Mouse (Mus musculus): ENCODE measurements at regions not wholly inside any gene's neighbourhood (a gene's known extent, or its start where the extent isn't known, plus 50 kb on each side); places are given as distances from the start of the nearest gene placed in this dataset.

DNA sequence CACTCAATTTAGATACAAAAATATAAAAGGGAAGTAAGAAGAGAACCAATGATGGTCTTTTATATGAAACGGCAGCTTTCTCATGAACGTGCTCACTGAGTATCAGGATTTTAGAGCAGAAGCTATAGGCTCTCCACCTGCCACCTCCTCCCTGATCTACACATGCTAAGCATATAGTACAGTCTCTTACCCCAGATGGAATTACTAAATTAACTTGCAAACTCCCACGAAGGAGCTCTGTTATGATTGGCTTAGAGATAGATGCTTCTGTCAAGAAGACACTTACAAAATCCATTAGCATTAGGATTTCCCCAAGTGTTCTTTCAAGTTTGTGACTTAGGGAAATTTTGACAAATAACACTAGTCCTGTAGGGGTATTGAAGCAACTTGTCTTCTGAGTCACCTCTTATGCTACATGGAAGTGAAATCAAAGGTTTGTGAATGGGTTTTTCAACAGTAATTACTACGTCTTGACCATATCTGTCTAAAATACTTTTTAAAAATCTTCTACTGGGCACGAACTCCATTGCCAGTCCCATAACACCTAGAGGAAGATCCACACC lies 60.6 kb downstream of the Crygs start:
- no peaks in the 10 kb centered on the region for H3K36me3 ChIP-seq (ENCODE audit: control insufficient read depth, insufficient read depth, low read length, poor library complexity, severe bottlenecking)
- H3K27me3 ChIP-seq (ENCODE audit: control insufficient read depth, insufficient read depth, low read length, poor library complexity, severe bottlenecking): no peaks in the 10 kb centered on the region
- no peak for DNase-seq (ENCODE audit: low read depth, low spot score)

DNA sequence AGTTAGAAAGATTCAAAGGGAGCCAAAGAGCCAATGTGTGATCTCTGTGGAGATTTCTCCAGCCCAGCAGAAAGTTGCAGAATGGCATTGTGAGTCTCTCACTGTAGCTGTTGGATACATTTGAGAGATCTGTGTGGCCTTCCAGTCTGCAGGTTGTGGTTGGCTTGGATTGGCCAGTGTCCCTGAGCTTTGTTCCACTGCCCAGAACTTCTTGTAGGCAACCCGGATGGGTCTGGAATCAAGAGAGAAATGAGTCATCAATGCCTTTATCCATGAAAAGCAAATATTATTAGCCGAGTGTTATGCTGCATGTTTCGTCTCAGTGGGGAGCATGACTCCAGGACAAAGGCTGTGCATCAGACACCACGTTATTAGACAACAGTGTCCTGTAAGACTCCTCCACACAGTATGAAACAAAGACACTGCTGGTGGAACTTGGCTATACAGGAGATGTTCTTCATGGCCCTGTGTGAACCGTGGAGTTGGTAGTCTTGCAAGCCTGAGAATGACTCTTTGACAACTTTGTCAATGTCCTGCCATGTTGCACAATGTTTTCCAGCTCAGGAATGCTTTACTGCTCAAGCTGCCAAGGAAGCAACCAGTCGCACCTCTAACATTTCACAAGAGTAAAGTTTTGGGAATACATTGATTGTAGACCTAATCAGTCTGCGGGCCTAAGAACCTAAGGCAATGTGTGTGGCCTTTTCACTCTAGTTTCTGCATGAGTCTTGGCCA lies 67.1 kb downstream of the Crygs start:
- Histone ChIP-seq H3K36me3 (ENCODE audit: control insufficient read depth, insufficient read depth, low read length, poor library complexity, severe bottlenecking) (no peaks in the 10 kb centered on the region), H3K27me3 (ENCODE audit: control insufficient read depth, insufficient read depth, low read length, poor library complexity, severe bottlenecking) (no peaks in the 10 kb centered on the region)
- DNase-seq (ENCODE audit: low read depth, low spot score): no peak

DNA sequence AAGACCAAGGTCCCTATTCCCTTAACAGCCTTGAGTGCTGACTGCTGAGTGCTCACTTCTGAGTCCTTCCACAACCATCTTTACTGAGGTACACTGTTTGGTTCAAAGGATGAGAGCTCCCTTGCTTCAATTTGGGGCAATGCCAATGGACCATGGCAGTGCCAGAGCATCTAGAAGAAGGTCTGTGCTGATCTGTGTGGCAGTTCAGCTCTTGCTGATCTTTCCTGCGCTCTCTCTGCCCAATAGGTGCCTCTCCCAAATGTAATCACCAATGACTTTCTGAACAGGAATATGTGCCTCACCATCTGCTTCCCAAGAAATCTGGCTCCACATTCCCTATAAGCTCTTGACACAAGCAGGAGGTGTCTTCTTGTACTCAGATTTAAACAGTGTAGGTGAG lies 67.9 kb downstream of the Crygs start:
- no peak for DNase-seq (ENCODE audit: low read depth, low spot score)
- no peaks in the 10 kb centered on the region for H3K27me3 ChIP-seq (ENCODE audit: control insufficient read depth, insufficient read depth, low read length, poor library complexity, severe bottlenecking)

DNA sequence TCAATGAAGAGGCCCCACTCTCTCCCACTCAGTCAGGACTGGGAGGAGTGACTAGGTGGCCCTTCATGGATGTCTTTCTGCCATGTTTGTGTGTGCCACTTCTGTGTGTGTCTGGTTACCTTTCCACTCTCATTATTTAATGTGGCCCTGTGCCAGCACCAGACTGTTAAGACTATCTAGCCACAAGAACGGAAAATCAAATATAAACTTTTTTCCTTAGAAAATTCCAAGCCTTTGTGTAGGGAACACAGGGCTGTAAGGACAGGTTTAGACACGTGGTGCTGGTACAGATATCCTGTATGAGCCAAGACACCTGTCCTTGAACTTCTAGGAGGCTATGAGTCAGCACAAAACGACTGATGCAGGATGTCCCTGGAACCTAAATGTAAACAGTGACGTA lies 69.9 kb downstream of the Crygs start:
- DNase-seq (ENCODE audit: low read depth, low spot score): no peak
- no peaks in the 10 kb centered on the region for H3K36me3 ChIP-seq (ENCODE audit: control insufficient read depth, insufficient read depth, low read length, poor library complexity, severe bottlenecking)
- no peaks in the 10 kb centered on the region for H3K27me3 ChIP-seq (ENCODE audit: control insufficient read depth, insufficient read depth, low read length, poor library complexity, severe bottlenecking)

More for the DNA sequence above, 67.9 kb downstream of the Crygs start:
- H3K36me3 ChIP-seq (ENCODE audit: control insufficient read depth, insufficient read depth, low read length, poor library complexity, severe bottlenecking): no peaks in the 10 kb centered on the region

DNA sequence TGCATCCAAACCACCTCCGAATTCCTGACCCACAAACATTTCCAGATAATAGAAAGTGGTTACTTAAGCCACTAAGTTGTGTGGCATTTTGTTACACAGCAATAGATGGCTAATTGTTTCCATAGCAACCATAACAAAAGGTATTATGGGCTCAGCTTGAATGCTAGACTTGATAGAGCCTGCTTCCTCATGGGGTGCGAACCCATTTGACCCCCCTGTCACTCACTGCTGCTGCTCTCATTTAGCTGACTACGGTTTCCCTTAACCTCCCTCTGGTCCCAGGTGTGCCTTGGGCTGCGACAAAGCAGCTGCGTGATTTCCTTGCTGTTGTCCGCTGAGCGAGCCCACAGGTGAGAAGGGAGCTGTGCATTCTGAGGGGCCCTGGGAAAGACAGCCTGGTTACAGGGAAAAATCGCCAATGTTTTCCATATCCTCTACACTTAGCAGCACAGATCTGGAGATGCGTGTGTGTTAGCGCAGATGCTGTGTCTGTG lies 76.8 kb downstream of the Crygs start:
- no peaks in the 10 kb centered on the region for H3K27me3 ChIP-seq (ENCODE audit: control insufficient read depth, insufficient read depth, low read length, poor library complexity, severe bottlenecking)
- no peaks in the 10 kb centered on the region for H3K36me3 ChIP-seq (ENCODE audit: control insufficient read depth, insufficient read depth, low read length, poor library complexity, severe bottlenecking)
- no peak for DNase-seq (ENCODE audit: low read depth, low spot score)

DNA sequence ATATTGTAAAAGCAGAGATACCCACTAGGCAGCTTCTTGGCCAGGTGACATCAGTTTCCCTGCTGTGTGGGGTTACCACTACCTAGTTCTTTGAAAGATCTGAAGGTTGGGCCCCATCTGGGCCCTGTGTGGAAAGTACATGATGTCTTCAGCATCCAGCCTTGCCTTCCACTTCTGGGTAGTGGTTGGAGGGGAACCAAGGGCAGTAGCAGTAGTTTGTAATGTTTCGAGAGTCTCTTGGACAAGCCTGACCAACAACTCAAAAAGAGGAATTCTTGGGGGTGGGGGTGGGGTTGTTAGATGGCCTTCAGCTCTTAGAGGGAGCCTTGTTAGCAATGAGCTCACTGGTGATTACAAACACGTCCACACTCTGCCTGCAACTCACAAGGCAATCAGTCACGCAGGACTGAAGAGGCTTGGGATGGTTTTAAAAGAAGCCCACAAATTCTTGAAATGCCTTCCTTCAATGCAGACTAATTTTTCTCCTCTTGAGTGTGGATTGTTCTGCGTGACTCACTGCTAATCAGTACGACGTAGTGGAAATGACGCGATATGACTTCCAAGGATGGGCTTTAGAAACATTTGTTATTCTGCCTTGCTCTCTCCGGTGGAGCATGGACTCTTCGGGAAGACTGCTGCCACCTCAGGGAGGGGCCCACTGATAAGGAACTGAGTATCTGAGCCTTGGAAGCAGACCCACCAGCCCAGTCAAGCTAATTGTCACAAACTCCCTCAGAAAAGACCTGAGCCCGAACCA lies 76.9 kb upstream of the Dgkg start:
- Histone ChIP-seq H3K27me3 (ENCODE audit: control insufficient read depth, insufficient read depth, low read length, poor library complexity, severe bottlenecking) (no peaks in the 10 kb centered on the region), H3K36me3 (ENCODE audit: control insufficient read depth, insufficient read depth, low read length, poor library complexity, severe bottlenecking) (no peaks in the 10 kb centered on the region)
- DNase-seq (ENCODE audit: low read depth, low spot score): no peak

DNA sequence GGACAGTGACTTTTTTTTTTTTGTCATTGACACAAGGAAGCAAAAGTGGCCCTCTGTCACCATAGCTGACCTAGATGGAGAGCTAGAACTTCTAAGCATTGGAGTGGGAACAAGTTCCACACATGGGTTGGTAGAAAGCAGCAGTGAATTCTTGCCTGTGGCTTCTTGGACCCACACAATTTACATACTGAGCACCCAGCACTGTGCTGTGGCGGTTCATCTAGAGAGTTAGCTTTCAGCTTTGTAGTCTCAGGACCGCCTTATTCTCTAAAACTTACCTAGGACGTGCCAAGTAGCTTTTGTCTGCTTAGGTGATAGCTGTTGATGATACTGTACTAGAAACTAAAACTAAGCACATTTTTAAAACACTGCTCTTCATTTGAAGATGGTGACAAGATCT lies 72.1 kb upstream of the Dgkg start:
- DNase-seq (ENCODE audit: low read depth, low spot score): no peak
- Histone ChIP-seq H3K27me3 (ENCODE audit: control insufficient read depth, insufficient read depth, low read length, poor library complexity, severe bottlenecking) (no peaks in the 10 kb centered on the region), H3K36me3 (ENCODE audit: control insufficient read depth, insufficient read depth, low read length, poor library complexity, severe bottlenecking) (no peaks in the 10 kb centered on the region)

DNA sequence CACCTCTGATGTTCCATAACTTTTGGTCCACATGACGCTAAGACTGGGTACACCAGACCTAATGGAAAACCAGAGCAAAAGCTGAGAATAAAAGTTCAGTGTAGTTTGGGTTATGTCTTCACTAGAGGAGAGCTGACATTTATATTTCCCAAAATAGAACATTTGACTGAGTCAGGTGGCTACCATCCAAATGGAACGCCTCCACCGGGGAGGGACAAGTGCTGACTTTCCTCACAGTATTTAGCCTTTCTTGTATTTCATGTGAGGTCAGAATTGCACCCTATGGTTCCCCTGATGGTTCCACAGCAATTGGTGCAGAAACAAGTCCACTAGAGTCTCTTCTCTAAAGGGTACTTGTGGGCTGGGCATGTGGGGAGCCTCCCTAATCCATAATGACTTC lies 68.2 kb upstream of the Dgkg start:
- no peak for DNase-seq (ENCODE audit: low read depth, low spot score)
- H3K36me3 ChIP-seq (ENCODE audit: control insufficient read depth, insufficient read depth, low read length, poor library complexity, severe bottlenecking): no peaks in the 10 kb centered on the region
- H3K27me3 ChIP-seq (ENCODE audit: control insufficient read depth, insufficient read depth, low read length, poor library complexity, severe bottlenecking): no peaks in the 10 kb centered on the region

DNA sequence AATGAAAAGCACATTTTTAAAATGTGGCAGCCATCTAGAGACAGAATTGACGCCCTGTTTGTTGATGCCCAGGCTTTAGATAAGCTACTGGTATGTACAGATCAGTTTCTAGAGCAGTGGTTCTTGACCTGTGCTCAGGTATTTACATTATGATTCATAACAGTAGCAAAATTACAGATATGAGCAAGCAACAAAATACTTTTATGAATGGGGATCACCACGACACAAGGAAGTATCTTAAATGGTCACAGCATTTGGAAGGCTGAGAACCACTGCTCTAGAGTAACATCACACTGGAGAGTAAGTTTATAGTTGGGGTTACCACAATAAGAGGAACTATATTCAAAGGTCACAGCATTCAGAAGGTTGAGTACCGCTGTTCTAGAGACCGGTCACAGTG lies 66.3 kb upstream of the Dgkg start:
- no peaks in the 10 kb centered on the region for H3K27me3 ChIP-seq (ENCODE audit: control insufficient read depth, insufficient read depth, low read length, poor library complexity, severe bottlenecking)
- H3K36me3 ChIP-seq (ENCODE audit: control insufficient read depth, insufficient read depth, low read length, poor library complexity, severe bottlenecking): no peaks in the 10 kb centered on the region
- DNase-seq (ENCODE audit: low read depth, low spot score): no peak

DNA sequence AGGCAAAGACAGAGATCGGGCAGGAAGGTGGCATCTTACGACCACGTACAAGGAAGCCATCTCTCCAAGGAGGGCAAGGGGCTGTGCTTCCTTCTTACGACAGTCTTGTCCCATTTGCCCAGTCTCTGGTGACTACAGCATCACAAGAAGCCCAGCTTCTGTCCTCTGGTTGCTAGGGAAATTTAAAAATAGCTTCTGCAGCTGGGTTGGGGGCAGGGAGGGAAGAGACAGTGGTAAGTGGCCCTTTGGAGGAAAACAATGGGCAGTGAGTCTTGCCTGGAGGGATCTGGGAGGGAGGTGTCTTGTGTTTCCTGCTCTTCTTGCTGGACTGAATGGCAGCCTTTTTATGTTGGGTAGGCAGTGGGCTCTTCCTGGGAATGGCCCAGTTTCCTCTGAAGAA lies 62.8 kb upstream of the Dgkg start:
- no peaks in the 10 kb centered on the region for H3K36me3 ChIP-seq (ENCODE audit: control insufficient read depth, insufficient read depth, low read length, poor library complexity, severe bottlenecking)
- no peaks in the 10 kb centered on the region for H3K27me3 ChIP-seq (ENCODE audit: control insufficient read depth, insufficient read depth, low read length, poor library complexity, severe bottlenecking)
- no peak for DNase-seq (ENCODE audit: low read depth, low spot score)

DNA sequence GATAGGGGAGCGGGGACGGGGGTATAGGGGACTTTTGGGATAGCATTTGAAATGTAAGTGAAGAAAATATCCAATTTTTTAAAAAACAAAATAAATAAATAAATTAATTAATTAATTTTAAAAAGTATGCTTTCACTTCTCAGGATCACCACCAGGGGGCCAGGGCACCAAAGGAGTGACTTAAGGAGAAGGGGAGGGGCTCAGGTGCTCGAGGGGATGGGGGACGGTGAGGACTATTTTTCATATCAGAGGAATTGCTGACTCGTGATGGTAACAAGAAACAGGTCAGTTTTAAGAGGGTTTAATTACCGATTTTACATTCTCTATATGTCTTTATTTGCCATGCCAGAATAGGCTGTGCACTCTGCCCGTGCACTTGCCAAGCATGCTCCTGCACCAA lies 62.3 kb upstream of the Dgkg start:
- H3K27me3 ChIP-seq (ENCODE audit: control insufficient read depth, insufficient read depth, low read length, poor library complexity, severe bottlenecking): no peaks in the 10 kb centered on the region
- no peaks in the 10 kb centered on the region for H3K36me3 ChIP-seq (ENCODE audit: control insufficient read depth, insufficient read depth, low read length, poor library complexity, severe bottlenecking)
- peak; percentile 9 for DNase-seq (ENCODE audit: low read depth, low spot score)

DNA sequence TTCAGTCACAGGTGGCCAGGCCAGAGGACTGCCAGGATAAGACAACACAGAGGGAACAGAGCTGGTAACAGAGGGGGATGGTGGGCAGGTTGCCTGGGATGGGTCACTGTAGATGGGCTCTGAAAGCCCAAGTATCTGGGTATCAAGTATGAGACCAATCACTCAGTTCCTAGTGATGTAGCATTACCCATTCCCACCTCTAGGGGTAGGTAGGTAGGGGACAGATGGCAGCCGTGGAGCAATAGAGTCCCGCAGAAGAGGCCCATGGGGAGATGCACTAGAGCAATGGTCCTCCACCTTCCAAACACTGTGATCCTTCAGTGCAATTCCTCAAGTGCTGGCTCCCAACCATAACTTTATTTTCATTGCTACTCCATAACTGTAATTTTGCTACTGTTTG lies 60.4 kb upstream of the Dgkg start:
- no peak for DNase-seq (ENCODE audit: low read depth, low spot score)
- no peaks in the 10 kb centered on the region for H3K27me3 ChIP-seq (ENCODE audit: control insufficient read depth, insufficient read depth, low read length, poor library complexity, severe bottlenecking)
- no peaks in the 10 kb centered on the region for H3K36me3 ChIP-seq (ENCODE audit: control insufficient read depth, insufficient read depth, low read length, poor library complexity, severe bottlenecking)

DNA sequence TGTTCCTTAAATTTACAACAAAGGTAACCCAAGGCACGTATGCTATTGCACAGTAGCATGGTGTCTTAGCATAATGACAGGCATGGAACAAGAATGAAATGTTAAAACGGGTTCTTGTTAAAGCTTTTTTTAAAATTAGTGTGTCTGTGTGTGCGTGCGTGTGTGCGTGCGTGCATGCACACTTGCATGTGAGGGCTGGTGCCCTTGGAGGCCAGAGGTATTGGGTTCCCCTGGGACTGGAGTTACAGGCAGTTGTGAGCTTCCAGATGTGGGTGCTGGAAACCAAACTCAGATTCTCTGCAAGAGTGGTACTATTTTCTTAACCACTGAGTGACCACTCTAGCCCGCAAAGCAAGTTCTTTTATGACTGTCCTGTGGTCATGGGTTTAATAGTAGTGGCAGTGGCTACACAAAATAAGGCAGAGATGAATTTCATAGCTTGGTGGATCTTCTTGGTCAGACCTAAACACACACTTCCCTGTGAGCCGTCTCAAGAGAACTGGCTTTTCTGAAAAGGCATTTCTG lies 59.3 kb upstream of the Dgkg start:
- DNase-seq (ENCODE audit: low read depth, low spot score): no peak
- H3K27me3 ChIP-seq (ENCODE audit: control insufficient read depth, insufficient read depth, low read length, poor library complexity, severe bottlenecking): no peaks in the 10 kb centered on the region
- no peaks in the 10 kb centered on the region for H3K36me3 ChIP-seq (ENCODE audit: control insufficient read depth, insufficient read depth, low read length, poor library complexity, severe bottlenecking)

DNA sequence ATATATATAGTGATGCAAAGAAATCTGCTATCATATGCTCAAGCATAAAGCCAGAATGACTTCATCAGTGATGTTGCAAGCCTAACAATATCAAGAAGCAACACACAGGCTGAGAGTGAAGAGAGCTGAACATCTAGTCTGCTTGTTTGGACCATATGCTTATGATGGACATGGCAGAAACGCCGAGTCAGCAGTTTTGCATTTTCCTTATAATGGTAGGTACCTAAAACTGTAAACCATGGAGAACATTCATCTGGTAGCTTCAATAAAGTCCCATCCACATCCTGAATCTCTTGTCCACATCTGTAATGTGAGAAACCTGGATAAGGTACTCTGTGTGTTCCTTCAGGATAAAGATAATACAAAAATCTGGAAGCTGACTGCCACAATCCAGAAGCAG lies 57.3 kb upstream of the Dgkg start:
- H3K27me3 ChIP-seq (ENCODE audit: control insufficient read depth, insufficient read depth, low read length, poor library complexity, severe bottlenecking): no peaks in the 10 kb centered on the region
- DNase-seq (ENCODE audit: low read depth, low spot score): no peak
- H3K36me3 ChIP-seq (ENCODE audit: control insufficient read depth, insufficient read depth, low read length, poor library complexity, severe bottlenecking): no peaks in the 10 kb centered on the region

DNA sequence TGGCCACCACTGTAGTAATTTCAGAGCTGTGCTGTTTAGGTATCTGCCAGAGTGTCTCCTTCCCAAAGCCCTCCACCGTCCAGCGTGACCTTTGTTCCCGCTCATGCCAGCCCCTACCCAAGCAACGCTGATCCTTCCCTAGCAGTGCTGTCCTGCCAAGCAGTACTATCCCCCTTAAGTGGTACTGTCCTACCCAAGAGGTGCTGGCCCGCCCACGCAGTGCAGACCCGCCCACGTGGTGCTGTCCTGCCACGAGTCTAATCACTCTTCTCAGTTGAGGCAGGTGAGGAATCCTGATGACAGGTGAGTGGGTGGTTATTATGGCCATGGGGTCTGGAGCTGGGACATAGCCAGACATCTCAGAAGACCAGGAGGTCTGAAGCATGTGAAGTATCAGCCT lies 51.7 kb upstream of the Dgkg start:
- Histone ChIP-seq H3K36me3 (ENCODE audit: control insufficient read depth, insufficient read depth, low read length, poor library complexity, severe bottlenecking) (no peaks in the 10 kb centered on the region), H3K27me3 (ENCODE audit: control insufficient read depth, insufficient read depth, low read length, poor library complexity, severe bottlenecking) (no peaks in the 10 kb centered on the region)
- no peak for DNase-seq (ENCODE audit: low read depth, low spot score)

Data from splenic B cell, adult 2 months (primary cell).